Mouse (Mus musculus) cerebellum, adult 2 months (tissue): ENCODE results near the gene Fig4.

Experiments
- CTCF ChIP-seq: fragments of 200-500 bp; IDR thresholded peaks from 2 replicates; pipeline ENCODE4 v1.5.1; 2011; ENCODE audit warnings: low read depth, mild to moderate bottlenecking, control low read depth, low read length, moderate library complexity, borderline replicate concordance; ENCODE audit not compliant: insufficient read depth
- POLR2A ChIP-seq: fragments of 200-500 bp; IDR thresholded peaks from 2 replicates; pipeline ENCODE4 v1.6.1; 2011; ENCODE audit warnings: low read length, control low read depth, borderline replicate concordance; ENCODE audit not compliant: insufficient read depth

- TF ChIP-seq CTCF (no peak), POLR2A (no peak)
Measured at GRCm38 (mm10) chr10:41236020-41236419, 67.0 kb downstream of the Fig4 start.
